Mouse (Mus musculus) intestine, embryonic 16.5 days (tissue): ENCODE measurements around the gene Stim1. TPM values are rescaled to one million over a fixed set of nuclear protein-coding genes. Genes with fewer than 3 reads are reported as not detected.

Source experiments
- ATAC-seq: fragments of 200-750 bp; cut with Nextera tagmentation; 2 replicates; pipeline ENCODE4 v1.8.0; 2017; ENCODE audit warnings: moderate TSS enrichment, moderate library complexity
- H3K27ac ChIP-seq: fragments of 300-500 bp; sonication (generic); 2 replicates; pipeline ENCODE4 v1.5.1; 2014; ENCODE audit warnings: mild to moderate bottlenecking, low read length
- H3K27me3 ChIP-seq: fragments of 300-500 bp; sonication (generic); replicated peaks from 2 replicates; pipeline ENCODE4 v1.6.1; 2014; ENCODE audit warnings: low read length, control low read depth, mixed read lengths; ENCODE audit not compliant: control insufficient read depth, insufficient read depth
- H3K36me3 ChIP-seq: fragments of 300-500 bp; sonication (generic); 2 replicates; pipeline ENCODE4 v1.6.1; 2014; ENCODE audit warnings: low read length, control low read depth; ENCODE audit not compliant: control insufficient read depth, insufficient read depth
- H3K4me1 ChIP-seq: fragments of 300-500 bp; sonication (generic); 2 replicates; pipeline ENCODE4 v1.6.1; 2014; ENCODE audit warnings: low read length, control low read depth, mixed read lengths; ENCODE audit not compliant: control insufficient read depth, insufficient read depth
- H3K4me2 ChIP-seq: fragments of 300-500 bp; sonication (generic); 2 replicates; pipeline ENCODE4 v1.6.1; 2014; ENCODE audit warnings: low read depth, low read length, control low read depth
- H3K4me3 ChIP-seq: fragments of 300-500 bp; sonication (generic); 2 replicates; pipeline ENCODE4 v1.5.1; 2014; ENCODE audit warnings: mild to moderate bottlenecking, low read length
- H3K9ac ChIP-seq: fragments of 300-500 bp; sonication (generic); 2 replicates; pipeline ENCODE4 v1.6.1; 2014; ENCODE audit warnings: low read depth, low read length
- H3K9me3 ChIP-seq: fragments of 300-500 bp; sonication (generic); 2 replicates; pipeline ENCODE4 v1.6.1; 2016; ENCODE audit warnings: low read length, control low read depth; ENCODE audit not compliant: control insufficient read depth
- WGBS: fragments of 180-500 bp; shearing (Covaris S2); extraction: QIAGEN DNeasy Blood & Tissue Kit; methylation state at CpG from one replicate; pipeline ENCODE4 v1.1.7; 2014; 5-methylcytosine and 5-hydroxymethylcytosine counted together
- polyA plus RNA-seq: library from polyadenylated mRNA; unstranded; fragments of >200 nt; fragmentation: Nextera tagmentation; extraction: Ambion mirVana; gene quantifications from 2 replicates; pipeline ENCODE4 v1.2.1, GENCODE M21; 2015

Stim1 gene
- polyA plus RNA-seq = 20.9 and 21.1 TPM in 2 replicates

GRCm38 (mm10) chr7:102267601-102268394 is at the start of gene Stim1:
Gene Stim1, plus strand, starts transcription at chr7:102267806.
- H3K9me3 ChIP-seq = no peaks in the 10 kb centered on the region
- H3K4me3 ChIP-seq = peak within 1 kb of the TSS; percentile 85
- H3K27ac ChIP-seq = peak within 1 kb of the TSS; percentile 76
- peak within 1 kb of the TSS; percentile 73 for H3K4me2 ChIP-seq
- H3K4me1 ChIP-seq = peaks cover 12% of the 10 kb centered on the region
- no peaks in the 10 kb centered on the region for H3K36me3 ChIP-seq
- no peaks in the 10 kb centered on the region for H3K27me3 ChIP-seq
- peak within 1 kb of the TSS; percentile 79 for H3K9ac ChIP-seq
- peak; percentile 97 for ATAC-seq
- under 1% methylated on average over 53 of the region's 73 CpGs for WGBS

- H3K4me3 ChIP-seq = no peak overlapping the region
- no peak overlapping the region for H3K9ac ChIP-seq
- H3K4me2 ChIP-seq = peak overlapping the region; percentile 64
- no peaks in the 10 kb centered on the region for H3K27me3 ChIP-seq
- no peak for ATAC-seq
- H3K27ac ChIP-seq = no peak overlapping the region
- H3K36me3 ChIP-seq = no peaks in the 10 kb centered on the region
- no peaks in the 10 kb centered on the region for H3K9me3 ChIP-seq
- H3K4me1 ChIP-seq = peaks cover 14% of the 10 kb centered on the region
- WGBS = 32% methylated on average over 1 of the region's 1 CpGs
Observed at GRCm38 (mm10) chr7:102221899-102222298, 45.7 kb upstream of the Stim1 start.

- Histone ChIP-seq H3K27me3 (no peaks in the 10 kb centered on the region), H3K4me2 (peak overlapping the region; percentile 64), H3K27ac (peak overlapping the region; percentile 83), H3K4me3 (peak overlapping the region; percentile 75), H3K36me3 (no peaks in the 10 kb centered on the region), H3K9me3 (no peaks in the 10 kb centered on the region), H3K4me1 (peaks cover 14% of the 10 kb centered on the region), H3K9ac (peak overlapping the region; percentile 77)
- peak; percentile 61 for ATAC-seq
- under 1% methylated on average over 9 of the region's 13 CpGs for WGBS
Observed at GRCm38 (mm10) chr7:102222336-102222735, 45.3 kb upstream of the Stim1 start.

- Histone ChIP-seq H3K4me1 (peaks cover 14% of the 10 kb centered on the region), H3K27me3 (no peaks in the 10 kb centered on the region), H3K4me3 (peak overlapping the region; percentile 75), H3K27ac (peak overlapping the region; percentile 83), H3K36me3 (no peaks in the 10 kb centered on the region), H3K4me2 (peak overlapping the region; percentile 64), H3K9me3 (no peaks in the 10 kb centered on the region), H3K9ac (peak overlapping the region; percentile 77)
- WGBS = 1% methylated on average over 31 of the region's 31 CpGs
- ATAC-seq = peak; percentile 82
Observed at GRCm38 (mm10) chr7:102222830-102223556, 44.6 kb upstream of the Stim1 start.

- Histone ChIP-seq H3K9me3 (no peaks in the 10 kb centered on the region), H3K4me2 (peak overlapping the region; percentile 64), H3K4me1 (peaks cover 14% of the 10 kb centered on the region), H3K27me3 (no peaks in the 10 kb centered on the region), H3K4me3 (peak overlapping the region; percentile 75), H3K27ac (peak overlapping the region; percentile 75), H3K9ac (peak overlapping the region; percentile 77), H3K36me3 (no peaks in the 10 kb centered on the region)
- ATAC-seq = peak; percentile 54
- 67% methylated on average over 5 of the region's 5 CpGs for WGBS
Observed at GRCm38 (mm10) chr7:102223883-102224738, 43.5 kb upstream of the Stim1 start.

GRCm38 (mm10) chr7:102226051-102226450 is 41.6 kb upstream of the Stim1 start:
- ATAC-seq = no peak
- no peak overlapping the region for H3K27ac ChIP-seq
- no peaks in the 10 kb centered on the region; the same call in 1 of the 2 replicates for H3K36me3 ChIP-seq
- H3K9ac ChIP-seq = no peak overlapping the region
- H3K4me1 ChIP-seq = peaks cover 14% of the 10 kb centered on the region
- no peak overlapping the region for H3K4me2 ChIP-seq
- WGBS = 96% methylated on average over 6 of the region's 6 CpGs
- no peaks in the 10 kb centered on the region for H3K9me3 ChIP-seq
- no peak overlapping the region for H3K4me3 ChIP-seq
- H3K27me3 ChIP-seq = no peaks in the 10 kb centered on the region

- Histone ChIP-seq H3K9ac (no peak overlapping the region), H3K4me1 (peaks cover 14% of the 10 kb centered on the region), H3K36me3 (no peaks in the 10 kb centered on the region; the same call in 1 of the 2 replicates), H3K4me2 (no peak overlapping the region), H3K27ac (no peak overlapping the region), H3K9me3 (no peaks in the 10 kb centered on the region), H3K4me3 (no peak overlapping the region), H3K27me3 (no peaks in the 10 kb centered on the region)
- no peak for ATAC-seq
- WGBS = 71% methylated on average over 4 of the region's 4 CpGs
Observed at GRCm38 (mm10) chr7:102228049-102228670, 39.4 kb upstream of the Stim1 start.

- H3K4me3 ChIP-seq = no peak overlapping the region
- H3K4me1 ChIP-seq = peaks cover 4% of the 10 kb centered on the region
- H3K36me3 ChIP-seq = no peaks in the 10 kb centered on the region; the same call in 1 of the 2 replicates
- H3K9ac ChIP-seq = no peak overlapping the region
- no peak overlapping the region for H3K4me2 ChIP-seq
- no peak for ATAC-seq
- H3K9me3 ChIP-seq = no peaks in the 10 kb centered on the region
- H3K27me3 ChIP-seq = no peaks in the 10 kb centered on the region
- H3K27ac ChIP-seq = no peak overlapping the region
- 93% methylated on average over 6 of the region's 6 CpGs for WGBS
Observed at GRCm38 (mm10) chr7:102229814-102230213, 37.8 kb upstream of the Stim1 start.
